Mouse (Mus musculus) ES-Bruce4 (cell line): ENCODE results near the gene Unc13b.

Experiments
- CTCF ChIP-seq: IDR thresholded peaks from one replicate; pipeline ENCODE4 v1.8.1; 2011; ENCODE audit warnings: low read depth, low read length
- EP300 ChIP-seq: IDR thresholded peaks from 2 replicates; pipeline ENCODE4 v1.6.1; 2011; ENCODE audit warnings: low read depth, low read length; ENCODE audit not compliant: insufficient read depth
- POLR2A ChIP-seq: IDR thresholded peaks from one replicate; pipeline ENCODE4 v1.8.1; 2011; ENCODE audit warnings: low read length; ENCODE audit not compliant: insufficient read depth

GRCm38 (mm10) chr4:43082458-43082857 is 23.7 kb downstream of the Unc13b start:
- TF ChIP-seq EP300 (no peak), CTCF (no peak), POLR2A (no peak)
